Mouse (Mus musculus): ENCODE measurements at regions not wholly inside any gene's neighbourhood (a gene's known extent, or its start where the extent isn't known, plus 50 kb on each side); places are given as distances from the start of the nearest gene placed in this dataset.
"Not testable (repeated sequence)": the region's sequence is repeated elsewhere in the genome, so short reads cannot be mapped to it uniquely, and the experiment has no call there.

DNA sequence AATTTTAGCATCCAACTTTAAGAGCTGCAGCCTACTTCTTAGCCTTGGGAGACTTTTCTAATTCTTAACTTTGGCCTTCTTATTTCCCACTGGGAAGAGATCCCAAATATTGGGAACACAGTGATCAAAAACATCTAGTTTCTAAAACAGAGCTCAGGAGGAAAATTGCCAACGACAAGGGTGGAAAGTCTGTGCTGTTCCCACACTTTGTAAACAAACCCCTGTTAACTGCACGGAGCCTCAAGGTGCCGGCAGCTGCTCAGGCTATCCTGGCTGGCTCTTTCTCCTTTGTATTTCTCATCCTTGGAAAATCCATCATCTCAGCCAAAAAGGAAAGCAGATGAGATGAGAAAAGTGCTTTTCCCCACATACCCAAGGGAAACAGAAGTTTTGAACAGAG is 84.9 kb downstream of the Impad1 start:
- intact Hi-C loops (cut with DNase I) = no loop called here
- peak; percentile 37 to 38 for DNase-seq

DNA sequence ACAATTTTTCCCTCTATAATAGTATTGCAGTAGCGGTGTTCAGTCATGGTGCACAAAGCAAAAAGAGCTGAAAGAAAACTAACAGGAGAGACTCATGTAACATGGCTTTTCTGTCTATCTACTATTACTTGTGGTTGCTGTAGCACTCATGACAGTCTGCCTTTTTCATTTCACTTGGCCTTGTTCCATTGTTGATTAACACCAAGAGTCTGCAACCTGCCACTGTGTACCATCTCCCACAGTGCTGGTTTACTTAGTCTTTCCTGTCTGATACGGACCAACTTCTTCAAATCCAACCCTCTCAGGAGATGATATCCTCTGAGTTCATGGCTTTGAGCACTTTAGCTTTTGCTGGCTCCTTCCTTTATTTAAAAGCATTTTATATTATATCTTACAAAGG is 94.1 kb downstream of the Impad1 start:
- intact Hi-C loops (cut with DNase I) = no loop called here

GRCm38 (mm10) chr4:4695413-4695812 is 97.7 kb downstream of the Impad1 start:
- DNase-seq = no peak
- intact Hi-C loops (cut with DNase I) = no loop called here

More for the DNA sequence above, 94.1 kb downstream of the Impad1 start:
- no peak for DNase-seq

- no peak for DNase-seq
- intact Hi-C loops (cut with DNase I) = no loop called here
Observed at GRCm38 (mm10) chr4:4686920-4687319, 106.2 kb downstream of the Impad1 start.

DNA sequence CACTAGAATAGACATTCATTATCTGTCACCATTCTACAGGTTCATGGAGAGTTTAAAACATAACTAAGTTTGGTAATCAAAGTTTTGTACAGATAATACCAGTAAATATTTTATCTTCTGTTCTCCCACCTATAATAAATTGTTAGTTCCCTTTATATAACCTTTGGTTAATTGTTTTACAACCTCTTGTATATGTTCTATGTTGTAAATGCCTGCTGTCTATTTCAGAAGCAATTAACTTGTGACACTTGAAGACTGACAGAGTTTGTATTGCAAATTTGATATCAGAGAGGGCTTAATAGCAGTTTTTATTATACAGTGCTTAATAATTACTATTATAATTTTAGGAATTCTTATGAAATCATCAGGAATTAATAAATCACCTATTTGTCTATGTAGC is 118.5 kb downstream of the Impad1 start:
- intact Hi-C loops (cut with DNase I) = no loop called here

GRCm38 (mm10) chr4:4650251-4650650 is 142.9 kb downstream of the Impad1 start:
- intact Hi-C loops (cut with DNase I) = no loop called here

More for the DNA sequence above, 118.5 kb downstream of the Impad1 start:
- DNase-seq = no peak

DNA sequence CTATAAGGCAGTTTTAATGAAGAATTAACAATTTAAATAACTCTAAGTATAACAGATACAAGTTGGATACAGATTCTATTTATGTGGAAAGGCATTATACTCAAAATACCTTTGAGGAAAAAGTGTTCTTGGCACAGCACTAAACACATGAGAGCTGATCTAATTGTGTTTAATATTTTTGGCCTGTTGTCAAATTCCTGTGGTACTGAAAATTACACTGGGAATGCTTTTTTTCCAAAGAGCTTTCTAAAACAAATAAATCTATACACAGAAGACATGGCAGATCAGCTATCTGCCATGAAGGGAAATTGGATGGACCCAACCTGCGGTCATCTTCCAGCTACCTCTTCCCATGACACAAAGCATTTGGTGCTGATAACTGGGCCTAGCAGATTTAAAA is 147.9 kb downstream of the Impad1 start:
- no peak for DNase-seq
- intact Hi-C loops (cut with DNase I) = no loop called here

More at GRCm38 (mm10) chr4:4650251-4650650, 142.9 kb downstream of the Impad1 start:
- DNase-seq = no peak

- DNase-seq = no peak
- intact Hi-C loops (cut with DNase I) = no loop called here
Observed at GRCm38 (mm10) chr4:4636258-4636657, 156.9 kb downstream of the Impad1 start.

DNA sequence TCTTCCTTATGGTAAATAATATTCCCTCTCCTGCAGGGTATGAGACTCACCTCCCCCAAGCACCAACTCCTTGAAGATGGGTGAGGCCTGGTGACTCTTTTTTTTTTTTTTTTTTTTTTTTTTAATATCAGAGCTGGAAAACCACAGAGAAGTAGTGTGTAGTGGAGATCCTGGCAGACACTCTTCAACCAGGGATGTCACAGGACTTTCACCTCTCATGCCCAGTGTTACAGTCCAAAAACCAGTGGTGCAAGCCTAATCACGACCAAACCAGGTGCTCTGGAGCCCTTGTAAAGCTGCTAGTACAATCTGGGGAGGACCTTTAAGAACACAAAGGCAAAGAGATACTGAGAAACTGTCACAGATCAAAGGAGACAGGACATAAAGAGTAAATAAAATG is 157.3 kb downstream of the Impad1 start:
- DNase-seq = no peak
- intact Hi-C loops (cut with DNase I) = no loop called here

GRCm38 (mm10) chr4:4635338-4635737 is 157.8 kb downstream of the Impad1 start:
- no peak for DNase-seq

DNA sequence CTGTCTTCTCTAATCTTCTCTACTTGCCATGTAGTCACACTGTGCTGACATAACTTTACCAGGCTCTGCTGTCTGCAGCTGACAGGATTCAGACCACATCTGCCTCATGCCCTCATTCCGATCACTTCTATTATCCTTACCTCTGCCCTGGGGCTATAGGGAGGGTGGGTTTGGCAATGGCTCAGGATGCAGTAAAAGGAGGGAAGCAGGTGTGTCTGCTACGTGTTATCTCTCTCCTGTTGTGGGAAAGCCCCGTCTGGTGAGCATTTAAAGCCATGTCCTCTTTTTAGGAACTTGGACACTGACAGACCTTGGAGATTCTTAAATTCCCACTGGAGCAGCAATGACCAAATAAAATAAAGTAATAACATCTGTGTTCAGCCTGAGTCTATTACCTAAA is 158.5 kb downstream of the Impad1 start:
- intact Hi-C loops (cut with DNase I) = no loop called here
- DNase-seq = no peak

More at GRCm38 (mm10) chr4:4635338-4635737, 157.8 kb downstream of the Impad1 start:
- intact Hi-C loops (cut with DNase I) = no loop called here

GRCm38 (mm10) chr4:4630750-4631149 is 162.4 kb downstream of the Impad1 start:
- no peak for DNase-seq
- intact Hi-C loops (cut with DNase I) = no loop called here

- no peak for DNase-seq
- intact Hi-C loops (cut with DNase I) = no loop called here
Observed at GRCm38 (mm10) chr4:4629251-4629650, 163.9 kb downstream of the Impad1 start.

- intact Hi-C loops (cut with DNase I) = no loop called here
- DNase-seq = no peak
Observed at GRCm38 (mm10) chr4:4623840-4624239, 169.3 kb downstream of the Impad1 start.

DNA sequence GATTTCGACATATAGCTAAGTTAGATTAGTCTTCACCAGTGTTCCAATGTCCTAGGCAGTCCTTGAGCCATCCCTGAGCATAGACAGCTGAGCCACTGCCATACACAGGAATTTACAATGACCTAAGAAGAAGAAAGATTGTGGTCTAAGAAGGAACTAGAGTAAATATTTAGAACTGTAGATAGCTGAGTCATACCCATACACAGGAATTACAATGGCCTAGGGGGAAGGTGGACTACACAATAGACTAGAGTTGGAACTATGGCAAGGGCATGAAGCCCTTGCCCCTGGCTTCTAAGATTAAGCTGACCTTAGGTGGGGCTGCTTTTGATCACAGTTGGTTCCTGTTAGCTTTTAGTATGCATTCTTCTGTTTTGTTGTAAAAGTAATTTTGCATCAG is 173.0 kb downstream of the Impad1 start:
- intact Hi-C loops (cut with DNase I); DNase-seq: not testable (repeated sequence)

GRCm38 (mm10) chr4:4614577-4614976 is 178.6 kb downstream of the Impad1 start:
- DNase-seq = no peak
- intact Hi-C loops (cut with DNase I) = no loop called here

Data from heart, postnatal 36 days (tissue).